Mouse (Mus musculus) CD4-positive, CD25-positive, alpha-beta regulatory T cell, adult 9 weeks (primary cell): Measurements from ENCODE around the gene Glg1. TPM values are rescaled to one million over a fixed set of nuclear protein-coding genes. Genes with fewer than 3 reads are reported as not detected.

Source experiments
- polyA plus RNA-seq: library from polyadenylated mRNA; unstranded; fragments of 100-300 nt; shearing (Covaris generic); gene quantifications from one replicate; pipeline ENCODE4 v1.2.1, GENCODE M21; 2017

The Glg1 gene
- polyA plus RNA-seq = 22.3 TPM

GRCm38 (mm10) chr8:111258631-111259407 is at the start of gene Glg1:
TSS of gene Glg1 (minus strand) at chr8:111259216.

GRCm38 (mm10) chr8:111299821-111300568 is 41.0 kb upstream of the Glg1 start, which contains the start of gene Rfwd3:
TSS of gene Rfwd3 (minus strand) at chr8:111300222.

Other genes with a start within 250 kb of the Glg1 start
- 19.2 TPM for gene Ddx19b, start 227.5 kb downstream of the Glg1 start, polyA plus RNA-seq
- 48.6 TPM for gene Aars, start 226.1 kb downstream of the Glg1 start, polyA plus RNA-seq
- not detected for gene Exosc6, start 202.9 kb downstream of the Glg1 start, polyA plus RNA-seq
- not detected for gene Clec18a, start 166.8 kb downstream of the Glg1 start, polyA plus RNA-seq
- 10.5 TPM for gene Pdpr, start 164.6 kb downstream of the Glg1 start, polyA plus RNA-seq
- 49.8 TPM for gene Rfwd3, start 41.0 kb upstream of the Glg1 start, polyA plus RNA-seq
- gene Mlkl, start 79.0 kb upstream of the Glg1 start, polyA plus RNA-seq = 4.2 TPM
- gene Fa2h, start 134.6 kb upstream of the Glg1 start, polyA plus RNA-seq = not detected